Mouse (Mus musculus) layer of hippocampus, postnatal 14 days (tissue): ENCODE results near the gene Lamc3. TPM values are rescaled to one million over a fixed set of nuclear protein-coding genes. Genes with fewer than 3 reads are reported as not detected.
A peak's percentile ranks its signal among the peaks of the same experiment; 100 is the strongest.

Experiments
- DNase-seq, 2 experiments: peaks; one replicate each; pipeline ENCODE4 v3.0.0; 2021 to 2022; ENCODE audit warnings: low spot score in 2 of 2, mixed read lengths in 1 of 2
- total RNA-seq, 2 experiments: library from RNA; stranded (reverse); gene quantifications; 2 replicates each; pipeline ENCODE4 v1.2.3; 2021

Lamc3 gene
- total RNA-seq, 2 experiments from 2014 or later: 10.9 to 11.9 TPM

DNA sequence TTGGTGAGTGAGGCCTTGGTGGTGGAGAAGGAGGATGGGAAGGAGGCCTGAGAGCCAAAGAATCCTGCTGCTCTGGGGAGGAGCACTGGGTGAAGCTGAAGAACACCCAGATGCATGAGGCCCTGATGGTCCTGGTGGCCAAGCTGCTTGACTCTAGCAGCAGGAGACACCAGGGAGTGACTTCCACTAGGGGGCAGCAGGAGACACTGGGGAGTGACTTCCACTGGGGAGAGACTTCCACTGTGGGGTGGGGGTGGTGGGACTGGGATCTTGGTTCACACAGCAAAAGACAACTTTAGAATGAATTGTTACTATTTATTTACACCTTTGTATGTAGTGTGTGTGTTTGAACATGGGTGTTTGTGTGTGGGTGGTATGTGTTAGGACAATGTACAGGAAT lies 78.0 kb downstream of the Lamc3 start:
- no peak for DNase-seq

DNA sequence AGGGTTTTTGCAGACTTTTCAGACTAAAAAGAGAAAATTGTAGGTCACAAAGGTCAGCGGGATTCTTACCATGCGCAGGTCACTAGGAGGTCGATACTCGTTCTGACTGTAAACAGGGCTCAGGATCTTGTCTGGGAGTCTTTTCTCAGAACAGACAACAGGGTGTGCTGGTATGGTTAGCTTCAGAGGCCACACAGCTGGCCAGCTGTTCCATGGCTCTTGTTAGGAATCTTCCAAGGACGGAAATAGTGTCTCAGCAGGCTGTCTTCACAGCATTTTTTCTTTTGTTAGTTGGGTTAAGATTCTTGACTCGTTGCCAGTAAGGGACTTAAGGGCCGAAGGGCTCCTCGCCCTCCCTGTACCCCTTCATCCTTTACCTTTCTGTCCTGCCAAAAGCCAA lies 79.7 kb downstream of the Lamc3 start:
- DNase-seq: no peak

DNA sequence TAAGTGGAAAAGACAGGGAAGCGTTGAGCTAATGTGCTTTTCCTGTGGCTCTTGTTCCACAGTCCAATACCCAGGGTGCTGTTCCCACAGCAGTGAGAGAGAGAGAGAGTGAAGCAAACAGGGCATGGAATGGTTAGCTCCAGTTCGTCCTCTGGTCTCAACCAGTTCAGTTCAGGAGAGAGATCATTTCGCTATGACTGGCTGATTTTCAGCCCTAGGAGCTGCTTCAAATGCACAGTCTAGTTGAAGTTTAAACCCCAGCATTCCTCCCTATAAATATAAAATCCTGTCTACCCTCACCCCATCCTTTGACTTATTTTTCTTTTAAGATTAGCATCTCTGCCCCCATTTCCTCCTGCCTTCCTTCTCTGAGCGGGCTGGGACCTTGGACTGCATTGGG lies 85.5 kb downstream of the Lamc3 start:
- no peak for DNase-seq

DNA sequence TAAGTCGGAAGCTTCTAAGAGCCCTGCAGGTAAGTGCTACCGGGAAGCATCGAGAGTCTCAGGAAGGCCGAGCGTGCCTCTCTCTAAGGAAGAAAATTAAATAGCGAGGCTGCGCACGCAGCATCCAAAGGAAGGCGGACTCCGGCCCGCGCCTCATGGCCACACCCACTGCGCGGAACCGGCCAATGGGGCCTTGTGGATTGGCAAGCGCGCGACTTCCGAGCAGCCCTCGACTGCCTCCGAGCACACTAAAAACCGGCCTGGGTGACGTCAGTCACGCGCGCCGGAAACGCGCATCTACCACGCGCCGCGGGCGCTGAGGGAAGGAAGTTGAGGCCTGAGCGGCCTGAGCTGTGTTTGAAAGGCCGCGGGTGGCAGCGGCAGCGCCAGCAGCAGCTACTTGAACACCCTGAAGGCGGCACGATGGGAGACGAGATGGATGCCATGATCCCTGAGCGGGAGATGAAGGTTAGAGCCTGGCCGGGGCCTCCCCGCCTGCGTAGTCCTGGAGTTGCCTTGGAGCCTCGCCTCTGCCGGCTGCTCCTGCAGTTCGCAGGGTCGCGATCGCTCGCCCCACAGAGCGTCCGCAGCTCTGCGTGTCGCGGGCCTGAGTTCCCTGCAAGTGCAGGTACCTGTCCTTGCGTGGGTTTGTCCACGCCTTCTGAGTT lies 87.2 kb downstream of the Lamc3 start, which contains the start of gene Nup214:
Gene Nup214 (plus strand): TSS at position 296 of the 668 bp plus-strand sequence.
- peak; percentile 98 to 100 for DNase-seq

GRCm38 (mm10) chr2:31974809-31975371 lies 87.8 kb downstream of the Lamc3 start:
- DNase-seq: no peak

DNA sequence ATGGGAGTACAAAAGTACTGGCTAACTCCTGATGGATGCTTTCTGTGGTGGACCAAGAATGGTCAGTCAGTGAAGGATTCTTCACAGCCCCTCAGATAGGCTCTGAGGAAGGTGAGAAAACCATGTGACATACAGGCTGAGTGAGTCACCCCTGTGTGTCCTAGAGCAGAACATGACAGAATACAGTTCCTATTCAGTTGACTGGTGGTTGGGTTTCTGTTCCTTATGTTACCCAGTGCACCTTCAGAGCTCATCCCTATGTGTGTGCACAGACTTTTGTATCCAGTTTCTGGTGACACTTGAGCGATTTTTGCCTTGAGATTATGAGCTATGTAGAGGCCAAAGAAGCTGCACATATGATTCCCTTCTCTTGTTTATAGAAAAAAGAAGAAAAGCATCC lies 100.7 kb downstream of the Lamc3 start:
- DNase-seq: no peak

- DNase-seq: no peak
Observed at GRCm38 (mm10) chr2:31990961-31991360, 103.9 kb downstream of the Lamc3 start.

- no peak for DNase-seq
Observed at GRCm38 (mm10) chr2:31994896-31995295, 107.8 kb downstream of the Lamc3 start.

GRCm38 (mm10) chr2:31996060-31996459 lies 109.0 kb downstream of the Lamc3 start:
- DNase-seq: peak; percentile 43 to 66

Other genes starting within 250 kb of the Lamc3 start
- gene Prdm12, start 247.3 kb upstream of the Lamc3 start, total RNA-seq: under 1 TPM; 0.19 to 0.46 TPM
- gene Exosc2, start 216.6 kb upstream of the Lamc3 start, total RNA-seq: 10 to 100 TPM; 17.9 TPM
- gene Abl1, start 198.9 kb upstream of the Lamc3 start, total RNA-seq: 10 to 100 TPM; 45.4 to 49.3 TPM
- gene Qrfp, start 76.7 kb upstream of the Lamc3 start, total RNA-seq: not detected
- gene Fibcd1, start 41.3 kb upstream of the Lamc3 start, total RNA-seq: 100 to 1,000 TPM; 111 to 117 TPM
- 1 to 10 TPM; 4.9 to 8.0 TPM for gene Aif1l, start 62.8 kb downstream of the Lamc3 start, total RNA-seq
- gene Nup214, start 87.1 kb downstream of the Lamc3 start, total RNA-seq: 10 to 100 TPM; 50.0 to 60.9 TPM
- gene Fam78a, start 197.6 kb downstream of the Lamc3 start, total RNA-seq: 1 to 10 TPM; 2.4 to 2.7 TPM
- 10 to 100 TPM; 20.2 to 21.5 TPM for gene Plpp7, start 208.2 kb downstream of the Lamc3 start, total RNA-seq